Mouse (Mus musculus) right cerebral cortex, postnatal 25 days (tissue): ENCODE measurements around the gene Pknox1.
A peak's percentile ranks its signal among the peaks of the same experiment; 100 is the strongest.
"Not testable (repeated sequence)": the region's sequence is repeated elsewhere in the genome, so short reads cannot be mapped to it uniquely, and the experiment has no call there.

Source experiments
- DNase-seq: peaks from one replicate; pipeline ENCODE4 v3.0.0; 2022

Gene Pknox1

DNA sequence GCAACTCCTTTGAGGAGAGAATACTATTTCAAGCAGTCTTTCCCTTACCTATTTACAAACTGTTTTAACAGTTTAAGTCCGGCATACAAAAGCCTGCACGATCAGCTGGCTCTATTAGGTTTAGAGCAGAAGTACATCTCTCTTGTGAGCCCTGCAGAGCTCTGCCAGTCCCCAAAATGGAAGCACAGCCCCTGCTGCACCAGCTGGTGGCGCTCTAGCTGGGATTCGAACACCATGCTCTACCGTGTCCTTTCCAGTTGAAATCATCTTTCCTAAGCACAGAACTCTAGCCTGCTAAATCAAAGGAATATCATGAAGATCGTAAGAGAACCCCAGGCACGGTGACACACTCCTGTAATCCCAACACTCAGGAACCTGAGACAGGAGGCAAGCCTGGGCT lies 41.9 kb downstream of the Pknox1 start:
- no peak for DNase-seq

DNA sequence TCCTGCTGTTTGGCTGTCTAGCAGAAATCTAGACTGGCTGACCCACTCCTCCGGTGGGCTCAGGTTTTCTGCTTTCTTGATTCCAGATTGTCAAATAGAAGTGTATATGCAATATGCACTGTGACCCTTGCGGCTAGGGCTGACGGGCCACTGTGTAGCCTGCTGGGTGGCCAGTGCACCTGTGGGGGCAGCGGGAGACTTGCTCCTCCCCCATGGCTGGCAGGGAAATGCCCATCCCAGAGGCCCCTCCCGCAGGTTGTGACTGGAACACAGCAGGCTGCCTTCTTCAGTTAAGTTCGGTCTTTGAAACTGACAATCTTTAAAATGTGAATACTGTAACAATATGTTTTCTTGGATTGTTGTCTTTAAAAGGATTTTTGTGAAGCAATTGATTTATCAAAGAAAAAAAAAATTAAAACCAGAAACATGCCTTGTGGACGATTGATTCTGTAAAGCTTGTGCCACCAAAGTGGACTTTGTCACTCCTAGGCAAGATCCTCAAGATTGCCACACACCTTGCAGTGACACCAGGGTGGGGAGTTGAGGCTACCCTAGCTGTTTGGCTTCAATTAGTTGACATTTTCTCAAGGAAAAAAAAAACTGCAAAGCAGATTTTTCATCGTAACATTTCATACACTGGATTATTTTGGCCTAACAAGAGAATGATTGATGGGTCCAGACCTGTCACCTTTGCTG lies 42.9 kb downstream of the Pknox1 start:
- DNase-seq, result no peak

DNA sequence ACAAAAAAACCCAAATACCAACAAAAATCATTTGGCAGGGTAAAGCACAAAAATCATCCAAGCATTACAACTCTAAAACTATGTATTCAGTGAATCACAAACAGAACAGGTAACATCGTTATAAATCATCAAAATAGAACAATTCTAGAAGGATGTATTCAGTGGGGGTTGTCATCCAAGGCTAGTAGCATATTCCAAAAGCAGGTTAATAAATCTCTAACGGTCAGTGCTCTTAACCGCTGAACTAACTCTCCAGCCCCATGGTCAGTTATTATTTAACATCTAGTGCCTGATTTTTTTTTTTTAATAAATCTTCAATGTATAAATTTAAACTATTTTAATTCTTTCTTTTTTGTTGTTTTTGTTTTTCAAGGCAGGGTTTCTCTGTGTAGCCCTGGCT lies 44.6 kb downstream of the Pknox1 start:
- not testable (repeated sequence) for DNase-seq

DNA sequence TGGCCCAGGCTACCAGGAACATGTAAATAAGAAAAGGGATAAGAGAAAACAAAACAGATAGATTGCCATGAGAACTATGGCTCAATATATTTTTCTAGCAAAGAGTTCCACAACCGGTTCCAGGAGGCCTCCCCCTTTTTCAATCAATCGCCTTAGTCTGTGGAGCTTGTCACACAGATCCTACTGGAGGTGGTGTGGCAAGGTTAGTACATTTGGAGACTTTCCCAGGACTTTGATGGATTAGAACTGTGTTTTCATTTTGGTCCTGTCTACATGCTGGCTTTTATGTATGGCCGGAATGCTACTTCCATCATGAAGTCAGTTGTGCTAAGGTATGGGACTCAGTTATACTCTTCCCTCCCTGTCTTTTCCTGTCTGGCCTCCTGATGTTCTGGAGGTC lies 45.4 kb downstream of the Pknox1 start:
- DNase-seq, result no peak

DNA sequence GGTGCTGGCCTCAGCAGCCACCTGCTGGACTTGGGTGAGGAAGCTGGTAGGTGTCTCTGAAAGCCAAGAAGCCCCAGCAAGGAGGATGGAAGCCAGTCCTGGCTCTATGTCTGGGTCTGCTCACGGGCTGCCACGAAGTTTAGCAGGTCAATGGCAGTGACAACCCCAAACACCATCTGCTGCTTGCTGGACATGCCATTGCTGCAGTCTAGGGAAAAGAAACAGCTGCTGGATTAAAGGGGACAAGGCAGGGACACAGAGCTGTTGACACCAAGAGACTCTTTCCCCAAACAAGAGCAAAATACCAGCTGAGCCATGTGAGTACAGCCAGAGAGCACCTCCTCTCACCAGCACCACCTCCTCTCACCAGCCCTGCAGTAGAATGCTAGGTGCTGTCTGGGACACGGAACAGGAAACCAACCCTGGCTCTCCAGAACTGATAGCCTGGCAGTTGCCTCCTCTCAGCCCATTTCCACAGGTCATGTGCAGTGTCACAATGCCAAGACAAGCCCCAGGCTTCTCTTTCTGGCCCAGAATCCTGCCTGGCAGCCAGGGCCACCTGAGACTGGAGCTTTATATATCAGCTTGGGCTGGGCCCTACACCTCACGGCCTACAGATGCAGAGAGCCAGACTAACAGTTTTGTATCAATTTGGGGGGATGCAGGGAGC lies 48.7 kb downstream of the Pknox1 start:
- DNase-seq, result no peak

DNA sequence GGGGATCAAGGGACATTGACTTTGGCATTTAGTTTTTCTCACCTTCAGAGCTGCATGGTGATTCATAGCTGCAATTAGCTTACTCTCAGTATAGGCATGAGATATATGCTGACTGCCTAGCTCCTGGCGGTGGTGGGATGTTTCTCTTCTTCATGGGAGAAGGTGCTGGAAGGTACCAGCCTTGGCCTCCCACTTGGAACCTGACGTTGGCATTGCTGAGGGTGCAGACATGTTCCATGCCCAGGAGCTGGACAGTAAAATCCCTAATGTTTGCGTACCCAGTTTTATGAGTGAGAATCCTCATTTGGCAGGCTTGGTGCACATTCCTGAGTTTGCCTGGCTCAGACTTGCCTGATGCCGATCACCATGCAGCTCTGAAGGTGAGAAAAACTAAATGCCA lies 58.6 kb downstream of the Pknox1 start:
- DNase-seq, result no peak

DNA sequence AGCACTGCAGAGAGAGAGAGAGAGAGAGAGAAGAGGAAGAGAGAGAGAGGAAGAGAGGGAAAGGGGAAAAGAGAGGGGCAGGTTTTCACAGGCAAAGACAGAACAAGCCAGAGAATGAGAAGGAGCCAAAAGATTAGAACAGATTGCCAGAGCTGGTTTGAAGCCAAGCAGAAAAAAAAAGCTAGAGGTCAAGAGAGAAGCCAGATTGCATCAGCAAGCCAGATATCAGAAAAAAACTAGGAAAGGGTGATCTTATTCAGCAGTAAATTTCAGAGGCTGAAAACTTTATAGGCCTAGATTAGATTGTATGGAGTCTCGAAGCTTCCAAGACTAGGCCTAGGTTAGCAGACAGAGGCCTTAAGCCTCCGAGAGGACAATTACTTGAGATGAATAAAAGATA lies 63.4 kb downstream of the Pknox1 start:
- no peak for DNase-seq

DNA sequence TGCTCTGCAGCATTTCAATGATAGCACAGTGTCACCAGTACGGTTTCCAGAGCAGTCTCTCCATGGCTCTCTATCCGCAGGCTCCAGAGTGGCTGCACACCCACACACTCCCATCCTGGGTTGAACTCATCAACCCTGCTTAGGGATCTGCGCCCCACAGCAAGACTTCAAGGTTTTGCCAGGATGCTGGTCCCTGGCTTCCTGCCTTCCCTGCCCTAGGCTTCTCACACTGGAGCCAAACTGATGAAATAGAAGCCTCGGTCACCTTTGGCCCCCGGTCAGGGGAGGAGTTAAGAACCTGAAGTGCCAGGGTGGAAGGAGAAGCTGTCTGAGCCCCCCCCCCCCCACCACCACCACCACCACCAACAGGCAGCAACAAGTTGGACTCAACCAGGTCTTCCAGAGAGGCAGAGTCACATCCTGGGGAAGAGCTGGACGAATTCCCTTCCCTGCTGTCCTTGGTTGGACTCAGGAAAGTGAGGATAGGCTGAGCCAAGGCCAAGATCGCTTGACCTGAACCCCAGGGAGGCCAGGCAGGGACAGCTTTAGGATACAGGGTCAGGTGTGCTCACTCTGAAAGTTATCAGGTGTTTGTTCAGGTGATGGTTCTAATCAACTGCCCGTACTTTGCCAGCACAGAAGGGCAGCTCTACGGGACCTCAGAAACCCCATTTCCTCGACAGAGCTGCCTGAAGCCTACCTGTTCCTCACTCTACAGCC lies 66.7 kb downstream of the Pknox1 start:
- no peak for DNase-seq

DNA sequence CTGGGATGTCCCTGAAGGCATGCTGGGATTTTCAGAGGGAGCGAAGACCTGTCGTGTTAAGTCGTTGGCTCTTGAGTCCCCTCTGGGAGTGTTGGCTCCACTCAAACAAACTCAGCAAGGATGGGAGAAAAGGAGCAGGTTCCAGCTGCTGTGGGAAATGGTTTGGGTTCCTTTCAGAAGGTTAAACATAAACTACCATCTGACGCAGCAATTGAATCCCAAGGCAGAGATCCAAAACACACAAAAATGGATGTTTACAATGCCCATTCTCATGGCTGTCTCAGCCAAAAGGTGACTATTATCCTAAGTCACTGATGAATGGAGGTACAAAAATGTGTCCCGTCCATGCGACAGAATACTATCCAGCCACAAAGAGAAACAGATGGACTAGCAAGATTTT lies 68.5 kb downstream of the Pknox1 start:
- DNase-seq, result no peak

DNA sequence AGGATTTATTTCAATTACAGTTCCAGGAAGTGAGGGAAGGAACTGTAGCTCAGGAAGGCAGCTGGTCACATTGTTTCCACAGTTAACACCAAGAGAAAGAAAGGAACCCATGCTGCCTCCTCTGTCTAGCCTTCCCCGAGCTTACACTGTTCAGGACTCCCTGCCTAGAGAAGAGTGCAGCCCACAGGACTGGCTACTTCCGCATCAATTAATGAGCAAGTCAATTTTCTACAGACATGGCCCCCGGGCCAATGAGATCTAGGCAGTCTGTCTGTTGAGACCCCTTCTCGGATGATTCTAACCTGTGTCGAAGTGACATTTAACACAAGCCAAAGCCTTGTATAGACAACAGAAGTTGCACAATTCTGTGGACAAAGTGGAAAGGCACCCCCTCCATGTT lies 70.4 kb downstream of the Pknox1 start:
- no peak for DNase-seq

DNA sequence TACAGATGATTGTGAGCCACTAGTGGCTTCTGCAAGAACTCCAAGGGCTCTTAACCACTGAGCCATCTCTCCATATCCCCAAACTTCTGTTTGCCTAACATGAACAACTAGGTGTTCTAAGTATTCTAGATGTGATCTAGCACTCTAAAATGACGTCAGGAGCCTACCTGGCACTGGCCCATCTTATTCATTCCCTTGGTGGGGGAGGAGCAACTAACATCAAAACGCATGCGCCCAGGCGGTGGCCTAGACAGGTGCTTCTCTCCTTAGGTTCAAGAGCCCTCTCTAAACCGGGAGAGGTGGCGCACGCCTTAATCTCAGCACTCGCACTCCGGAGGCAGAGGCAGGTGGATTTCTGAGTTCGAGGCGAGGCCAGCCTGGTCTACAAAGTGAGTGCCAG lies 71.2 kb downstream of the Pknox1 start:
- DNase-seq, result no peak

DNA sequence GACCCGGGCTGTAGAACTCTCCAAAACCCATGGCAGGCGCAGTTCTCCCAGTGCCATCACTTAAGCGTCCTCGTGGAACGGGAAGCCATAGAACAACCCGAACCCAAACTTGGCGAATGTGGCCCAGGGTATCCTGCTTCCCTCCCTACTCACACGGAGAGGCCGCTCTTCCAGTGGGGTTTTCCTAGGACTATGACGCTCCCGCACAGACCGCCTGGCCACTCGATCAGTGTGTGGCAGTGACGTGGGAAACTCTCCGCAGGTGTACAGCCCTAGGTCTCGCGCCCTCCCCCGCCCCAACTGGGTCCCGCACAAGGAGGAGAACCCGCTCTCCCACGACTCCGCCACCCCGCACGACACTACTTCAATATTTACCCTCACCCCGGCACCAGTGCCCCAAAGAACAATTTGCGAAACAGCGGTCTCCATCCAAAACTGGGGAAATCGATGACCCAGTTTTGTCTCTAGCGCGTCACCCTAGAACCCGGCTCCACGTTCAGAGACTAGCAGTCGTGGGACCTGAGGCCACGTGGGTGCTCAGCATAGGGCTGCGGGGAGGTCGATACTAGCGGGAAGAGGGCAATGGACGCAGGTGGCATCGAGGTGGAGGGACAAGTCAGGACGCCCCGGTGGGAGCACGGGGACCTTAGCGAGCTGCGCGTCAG lies 71.9 kb downstream of the Pknox1 start:
- DNase-seq, result no peak

DNA sequence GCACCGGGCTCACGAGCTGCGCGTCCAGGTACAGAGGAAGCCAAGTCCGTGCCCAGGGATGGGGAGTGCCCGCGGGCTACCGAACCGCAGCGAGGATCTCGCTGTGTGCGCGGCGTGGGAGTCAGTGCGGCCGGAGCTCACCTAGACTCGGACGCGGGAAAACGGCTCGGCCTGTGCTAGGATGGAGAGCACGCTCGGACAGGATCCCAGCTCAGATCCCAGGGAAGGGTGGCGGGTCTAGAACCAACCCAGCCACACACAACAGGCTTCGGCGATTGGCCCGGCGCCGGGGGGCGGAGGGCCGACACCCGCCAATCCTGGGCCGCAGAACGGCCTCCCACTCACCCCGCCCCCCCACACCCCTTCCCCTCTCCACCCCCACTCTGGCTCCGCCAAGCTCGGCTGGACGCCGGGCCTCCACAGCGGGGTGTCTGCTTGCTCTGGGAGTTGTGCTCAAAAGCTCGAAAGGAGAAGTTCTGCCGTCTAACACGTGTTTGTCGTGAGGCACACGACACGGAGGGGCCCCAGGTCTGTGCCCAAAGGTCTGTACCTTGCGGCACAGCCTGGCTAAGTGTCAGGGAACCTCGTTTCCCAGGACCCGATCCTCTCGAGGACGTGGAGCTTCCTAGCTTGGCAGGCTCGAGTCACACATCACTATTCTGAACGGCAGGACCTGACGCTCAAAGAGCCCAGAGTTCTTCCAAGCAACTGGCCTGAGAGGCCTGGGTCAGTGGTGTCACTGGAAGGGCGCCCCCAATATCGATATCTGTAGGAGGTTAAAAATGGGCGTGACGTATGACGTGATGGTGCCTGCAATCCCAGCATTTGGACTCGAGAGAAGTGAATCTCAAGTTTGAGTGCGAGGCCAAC lies 72.6 kb downstream of the Pknox1 start, which contains the start of gene Cbs:
Gene Cbs, minus strand, starts transcription at position 297 of the 870 bp plus-strand sequence.
- peak; percentile 68 for DNase-seq

DNA sequence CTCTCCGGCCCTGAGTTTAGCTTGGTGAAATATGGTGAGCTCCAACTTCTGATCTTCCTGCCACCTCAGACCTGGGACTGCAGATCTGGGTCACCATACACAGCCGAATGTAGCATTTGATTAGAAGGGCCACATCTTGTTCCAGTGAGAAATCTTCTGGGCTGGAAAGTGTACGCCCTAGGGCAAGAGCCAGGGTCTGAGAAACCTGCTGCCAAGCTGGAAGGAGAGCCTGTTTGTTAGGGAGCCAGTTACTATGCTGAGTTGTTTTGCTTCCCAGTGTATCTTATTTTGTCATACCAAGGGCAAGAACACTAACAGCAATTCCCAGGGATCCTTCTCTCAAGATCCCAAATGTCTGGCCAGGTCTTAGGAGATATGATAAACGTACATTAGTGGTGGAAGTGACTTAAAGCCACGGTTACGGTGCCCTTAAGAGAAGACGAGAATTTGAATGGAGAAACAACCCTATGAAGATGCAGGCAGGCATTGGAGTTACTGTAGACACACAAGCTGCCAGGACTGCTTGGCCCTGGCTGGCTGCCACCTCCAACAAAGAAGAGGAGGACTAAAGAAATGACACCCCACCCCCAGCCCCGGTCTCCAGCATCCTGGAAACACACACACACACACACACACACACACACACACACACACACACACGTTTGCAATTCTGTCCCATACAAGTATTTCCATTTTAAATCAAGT lies 73.5 kb downstream of the Pknox1 start:
- DNase-seq, result peak; percentile 54

DNA sequence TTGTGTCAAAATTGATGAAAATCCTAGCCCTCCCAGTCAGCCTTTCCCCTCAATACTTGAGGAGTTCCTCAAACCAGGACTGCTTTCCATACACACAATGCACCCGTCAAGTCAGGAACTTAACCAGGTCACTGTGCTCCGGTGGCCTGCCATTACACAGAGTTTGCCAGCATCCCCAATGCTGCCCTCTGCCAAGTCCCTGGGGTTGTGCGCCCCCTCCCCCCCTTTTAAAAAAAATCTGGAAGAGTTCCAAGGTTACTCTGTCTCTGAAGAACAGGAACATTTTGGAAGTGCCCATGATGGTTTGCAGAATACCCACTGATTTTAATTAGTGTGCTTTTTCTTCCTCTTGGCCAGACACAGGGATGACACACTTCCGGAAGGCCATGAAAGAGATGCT lies 75.1 kb downstream of the Pknox1 start:
- no peak for DNase-seq

DNA sequence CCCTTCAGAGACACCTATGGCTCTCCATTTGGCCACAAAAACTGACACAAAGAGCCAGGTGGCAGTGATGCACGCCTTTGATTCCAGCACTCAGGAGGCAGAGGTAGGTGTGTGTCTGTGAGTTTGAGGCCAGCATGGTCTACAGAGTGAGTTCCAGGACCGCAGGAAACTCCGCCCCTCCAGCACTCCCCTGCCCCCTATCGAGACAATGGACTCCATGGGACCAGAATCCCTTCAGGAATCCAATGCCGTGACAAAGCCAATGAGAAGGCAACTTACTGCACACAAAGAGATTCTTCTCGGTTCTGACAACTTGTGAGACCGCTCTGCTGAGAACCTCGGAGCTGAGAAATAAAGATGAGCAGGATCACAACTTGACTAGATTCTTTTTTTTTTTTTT lies 77.8 kb downstream of the Pknox1 start:
- no peak for DNase-seq

DNA sequence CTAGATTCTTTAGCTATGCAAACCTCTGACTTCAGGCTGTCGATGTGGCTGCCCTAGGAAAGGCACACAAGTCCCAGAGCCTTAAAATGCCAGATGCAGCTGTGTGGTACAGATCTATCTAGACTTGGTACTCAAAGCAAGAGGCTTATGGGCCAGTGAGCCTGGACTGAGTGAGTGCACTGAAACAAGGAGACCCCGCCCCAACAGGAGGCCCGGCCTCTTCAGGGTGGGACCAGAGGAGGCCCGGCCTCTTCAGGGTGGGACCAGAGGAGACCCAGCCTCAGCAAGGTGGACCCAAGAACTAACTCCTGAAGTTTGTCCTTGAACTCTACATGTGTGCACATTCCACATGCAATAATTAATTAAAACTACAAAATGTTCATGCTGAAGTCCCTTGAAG lies 78.4 kb downstream of the Pknox1 start:
- no peak for DNase-seq

DNA sequence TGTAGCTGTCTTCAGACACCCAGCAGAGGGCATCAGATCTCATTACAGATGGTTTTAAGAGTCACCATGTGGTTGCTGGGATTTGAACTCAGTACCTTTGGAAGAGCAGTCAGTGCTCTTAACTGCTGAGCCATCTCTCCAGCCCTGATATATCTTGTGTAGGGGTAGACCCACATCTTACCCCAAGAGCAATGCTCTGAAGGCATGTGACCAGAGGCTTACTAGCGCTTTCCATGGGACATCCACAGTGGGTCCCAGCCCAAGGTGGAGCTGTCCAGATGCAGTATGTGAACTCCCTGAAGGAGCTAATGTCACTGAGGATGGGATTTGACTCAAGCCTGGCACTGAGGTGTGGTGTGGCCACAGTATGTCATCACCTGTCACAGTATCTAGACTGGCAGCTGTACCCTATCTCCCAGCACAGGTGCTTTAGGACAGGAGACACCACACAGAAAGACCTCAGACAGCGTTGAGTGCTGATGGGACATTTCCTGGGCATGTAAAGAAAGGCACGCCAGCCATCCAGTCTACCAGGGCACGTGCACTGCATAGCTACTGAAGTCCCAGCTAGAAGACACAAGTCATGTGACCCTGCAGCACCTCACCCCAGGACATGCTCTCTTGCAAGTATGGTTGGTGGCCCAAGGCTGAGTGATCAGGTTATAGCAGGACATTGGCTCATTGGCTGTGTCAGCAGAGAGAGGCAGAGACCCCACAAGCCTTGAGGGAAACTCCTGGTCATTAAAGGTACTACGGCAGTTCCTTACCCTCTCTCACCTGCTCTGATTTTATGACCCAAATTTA lies 81.9 kb downstream of the Pknox1 start:
- no peak for DNase-seq

DNA sequence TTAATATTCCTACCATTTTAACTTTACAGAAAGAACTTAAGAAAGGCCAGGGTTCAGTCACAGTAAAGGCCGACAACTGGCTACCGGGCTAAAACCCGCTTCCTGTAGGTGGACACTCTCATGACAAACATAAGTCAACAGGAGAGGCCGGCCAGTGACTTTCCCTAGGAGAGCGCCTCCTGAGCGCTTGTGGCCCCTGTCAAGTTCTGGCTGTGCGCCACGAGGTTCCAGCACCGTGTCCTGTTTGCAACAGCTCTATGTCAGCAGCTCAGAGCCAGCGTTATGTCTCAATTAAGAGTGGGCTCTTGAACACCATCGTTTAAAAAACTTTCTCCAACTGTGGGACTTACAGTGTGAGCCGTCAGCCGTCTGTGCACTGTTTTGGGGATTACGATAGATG lies 87.6 kb downstream of the Pknox1 start:
- DNase-seq, result no peak

DNA sequence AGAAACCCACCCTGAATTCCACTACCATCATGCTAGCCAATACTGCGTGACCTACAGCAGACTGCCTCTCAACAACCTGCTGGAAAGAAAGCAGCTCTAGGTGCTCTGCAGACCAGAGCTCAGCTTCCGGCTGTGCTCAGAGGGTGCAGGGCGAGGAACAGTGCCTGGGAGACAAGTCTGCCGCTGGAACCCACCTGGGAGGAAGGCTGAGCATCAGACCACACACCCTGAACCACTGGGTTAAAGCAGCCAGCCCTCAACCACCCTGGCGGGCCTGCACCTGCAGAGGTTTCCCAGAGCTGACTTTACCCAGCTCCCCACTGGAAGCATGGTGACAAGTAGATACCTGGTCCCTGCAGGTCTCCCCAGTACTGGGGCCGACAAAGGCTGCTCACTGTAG lies 88.7 kb downstream of the Pknox1 start:
- no peak for DNase-seq

DNA sequence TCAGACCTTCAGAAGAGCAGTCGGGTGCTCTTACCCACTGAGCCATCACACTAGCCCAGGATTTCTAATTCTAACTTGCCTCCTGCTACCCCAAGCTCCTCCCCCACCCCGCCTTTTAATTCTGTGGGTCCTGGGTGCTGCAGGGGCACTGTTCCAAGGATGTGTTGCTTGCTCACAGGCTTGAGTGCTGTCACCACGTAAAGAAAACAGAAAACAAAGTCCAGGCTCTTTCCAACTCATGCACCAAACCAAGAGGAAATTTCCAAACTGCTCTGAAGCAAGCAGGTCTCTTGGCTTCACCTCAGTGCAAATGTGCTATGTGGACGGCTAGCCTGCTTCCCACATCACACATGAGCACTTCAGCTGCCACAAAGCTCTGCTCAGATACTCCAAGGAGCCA lies 90.8 kb downstream of the Pknox1 start:
- DNase-seq, result no peak
